Mouse (Mus musculus) natural killer cell, adult 2 months (primary cell): ENCODE data around the gene Arpp21.

Source experiments
- DNase-seq, 2 experiments: peaks; one replicate each; pipeline ENCODE4 v3.0.0; 2022; ENCODE audit warnings: low spot score in 2 of 2

The Arpp21 gene

DNA sequence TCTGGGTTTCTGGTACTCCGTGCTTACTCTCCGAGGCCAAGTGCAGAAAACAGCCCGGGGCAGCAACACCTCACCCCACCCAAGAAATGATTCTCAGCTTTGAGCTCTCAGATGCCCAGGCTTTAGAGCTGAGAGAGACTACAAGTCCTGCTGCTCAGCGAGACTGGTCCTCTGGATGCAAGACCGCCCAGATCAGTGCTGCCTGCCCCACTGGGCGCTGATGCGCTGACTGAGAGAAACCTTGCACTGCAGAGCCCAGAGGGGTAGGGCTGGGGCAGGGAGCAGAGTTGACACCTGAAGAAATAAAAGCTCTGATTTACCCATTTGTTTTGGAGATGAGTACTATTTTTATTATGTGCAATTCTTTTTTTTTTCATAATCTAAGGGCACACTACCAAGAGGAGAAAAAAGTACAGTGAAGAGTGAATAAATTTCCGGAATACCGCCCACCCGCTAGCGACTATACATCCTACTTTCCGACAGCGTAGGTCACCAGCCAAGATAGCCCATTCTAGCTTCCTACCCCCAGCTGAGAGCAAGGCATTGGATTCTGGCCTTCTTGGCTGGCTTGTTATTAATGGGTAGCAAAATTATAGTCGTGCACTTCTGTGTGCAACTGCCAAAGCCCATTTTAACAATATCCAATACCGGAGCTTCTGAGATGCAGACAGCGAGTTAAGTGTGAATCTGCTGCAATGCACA, at the start of gene Arpp21:
Gene Arpp21 (minus strand): TSS at position 243 of the 702 bp plus-strand sequence.
- DNase-seq: no peak

GRCm38 (mm10) chr9:112272426-112272969, 36.8 kb upstream of the Arpp21 start:
- DNase-seq: no peak

GRCm38 (mm10) chr9:112264982-112265641, 29.4 kb upstream of the Arpp21 start:
- DNase-seq: no peak

- DNase-seq: no peak
Observed at GRCm38 (mm10) chr9:112261986-112262901, 26.5 kb upstream of the Arpp21 start.

- no peak for DNase-seq
Observed at GRCm38 (mm10) chr9:112261556-112261955, 25.8 kb upstream of the Arpp21 start.

GRCm38 (mm10) chr9:112260696-112261095, 25.0 kb upstream of the Arpp21 start:
- no peak for DNase-seq

DNA sequence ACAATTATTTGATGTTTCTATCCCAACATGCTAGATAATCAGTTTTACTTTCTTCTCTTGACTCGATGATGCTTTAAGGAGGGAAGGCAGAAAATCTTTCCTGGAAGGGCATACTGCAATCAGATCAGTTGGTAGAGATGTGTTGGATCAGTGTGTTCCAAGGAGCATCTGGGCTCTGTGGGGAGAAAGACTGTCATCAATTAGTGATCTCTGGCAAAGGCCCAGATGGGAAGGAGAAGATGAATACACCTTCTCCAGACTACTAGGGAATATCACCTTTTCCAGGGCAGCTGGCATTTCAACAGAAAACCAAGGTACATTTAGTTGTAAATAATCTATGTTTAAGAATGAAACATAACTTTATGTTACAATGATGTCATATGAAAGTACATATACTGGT, 22.8 kb upstream of the Arpp21 start:
- no peak for DNase-seq

DNA sequence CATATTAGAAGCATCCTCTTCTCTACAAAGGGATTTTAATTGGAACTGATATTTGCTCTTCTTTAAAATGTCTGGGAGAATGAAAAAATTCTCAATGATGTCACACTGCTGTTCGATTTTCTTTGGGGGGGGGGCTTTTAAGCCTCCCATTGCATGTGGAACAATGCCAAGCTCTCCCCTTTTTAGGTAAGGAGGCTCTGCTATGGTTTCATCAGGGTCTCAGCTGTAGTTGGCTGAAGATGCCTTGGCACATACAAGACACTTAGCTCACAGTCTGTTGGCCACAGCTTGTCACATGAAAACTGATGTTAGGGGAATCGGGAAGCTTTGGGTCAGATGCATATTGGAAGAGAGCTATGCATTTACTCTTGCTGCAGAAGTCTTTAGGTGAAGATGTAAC, 20.2 kb upstream of the Arpp21 start:
- DNase-seq: no peak

- no peak for DNase-seq
Observed at GRCm38 (mm10) chr9:112253730-112254129, 18.0 kb upstream of the Arpp21 start.

GRCm38 (mm10) chr9:112251857-112252256, 16.1 kb upstream of the Arpp21 start:
- no peak for DNase-seq

DNA sequence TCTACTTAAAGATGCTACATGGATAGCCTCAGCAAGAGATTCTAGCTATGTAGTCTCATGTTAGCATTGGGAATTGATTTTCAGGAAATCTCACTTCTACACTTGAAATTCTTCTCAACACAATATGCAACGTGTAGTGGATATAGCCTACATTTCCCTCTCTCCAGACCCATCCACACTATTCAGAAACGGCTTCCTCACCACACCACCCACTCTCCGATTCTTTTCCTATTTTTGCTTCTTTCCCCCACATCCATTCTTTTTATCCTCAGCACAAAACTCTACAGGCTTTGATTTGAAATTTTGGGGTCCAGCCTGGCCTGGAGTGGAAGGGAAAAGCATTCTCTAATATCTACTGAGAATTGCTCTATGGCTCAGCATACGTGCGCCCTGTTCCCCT, 15.6 kb upstream of the Arpp21 start:
- DNase-seq: no peak

- DNase-seq: no peak
Observed at GRCm38 (mm10) chr9:112249753-112250152, 14.0 kb upstream of the Arpp21 start.

DNA sequence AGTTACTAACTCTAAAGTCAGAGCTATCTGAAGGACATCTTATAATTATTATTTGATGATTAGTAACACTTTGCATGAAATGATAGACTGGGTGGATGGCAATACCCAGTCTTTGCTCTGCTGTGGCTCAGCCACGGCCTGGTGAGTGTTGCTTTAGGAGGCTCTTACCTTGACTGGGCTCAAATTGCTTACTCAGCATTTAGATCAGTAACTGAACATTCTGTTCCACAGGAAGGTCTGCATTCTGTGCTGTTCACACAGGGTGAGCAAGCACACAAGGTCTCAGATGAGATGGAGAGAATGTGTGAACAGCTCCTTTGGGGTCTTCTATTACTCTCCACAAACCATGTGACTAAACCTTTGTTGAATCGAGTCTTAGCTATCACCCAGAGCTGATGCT, 11.4 kb upstream of the Arpp21 start:
- no peak for DNase-seq

DNA sequence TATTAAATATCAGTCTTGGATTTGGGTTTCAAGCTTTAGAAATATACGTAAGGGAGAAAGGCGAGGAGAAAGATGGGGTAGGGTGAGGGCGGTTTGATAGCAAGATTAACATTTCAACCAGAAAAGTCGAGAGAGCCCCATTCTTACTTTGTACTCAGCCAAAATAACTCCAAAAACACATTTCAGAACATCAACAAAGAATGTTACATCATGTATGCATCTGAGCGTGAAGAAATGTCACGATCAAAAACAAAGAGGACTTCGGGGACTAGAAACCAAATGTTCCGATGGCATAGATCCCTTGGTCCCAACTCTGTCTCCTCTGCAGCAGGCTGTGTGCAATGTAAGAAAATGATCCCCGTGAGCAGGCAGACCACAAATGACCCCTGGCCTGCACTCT, 2.4 kb upstream of the Arpp21 start:
- DNase-seq: no peak

GRCm38 (mm10) chr9:112236551-112236950, 813 bp upstream of the Arpp21 start:
- DNase-seq: no peak

DNA sequence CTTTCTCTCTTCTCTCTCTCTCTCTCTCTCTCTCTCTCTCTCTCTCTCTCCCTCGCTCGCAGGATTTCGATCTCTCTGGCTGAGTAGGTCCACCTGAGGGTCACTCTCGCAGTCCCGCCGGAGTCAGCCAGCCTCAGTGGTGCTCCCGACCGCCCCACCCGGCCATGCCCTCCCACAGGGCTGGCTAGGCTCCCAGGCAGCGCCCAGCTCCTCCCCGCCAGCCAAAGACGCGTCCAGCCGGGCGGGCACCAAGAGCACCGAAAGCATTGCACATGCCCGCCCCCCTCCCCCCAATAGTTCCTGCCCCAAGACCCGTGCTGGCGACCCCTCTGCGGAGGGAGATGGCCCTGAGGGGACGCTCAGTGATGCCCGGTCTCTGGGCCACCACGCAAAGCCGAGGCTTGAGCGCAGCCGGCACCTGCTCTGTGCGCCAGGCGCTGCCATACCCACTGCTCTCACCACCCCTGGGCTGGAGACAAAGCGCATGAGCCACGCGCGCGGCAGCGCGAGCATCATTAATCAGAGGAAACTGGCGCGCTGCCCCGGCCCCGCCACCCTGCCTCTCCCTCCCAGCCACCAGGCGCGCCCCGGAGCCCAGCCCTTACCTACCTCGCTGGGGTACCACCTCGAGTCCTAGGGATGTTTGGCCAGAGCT, 570 bp downstream of the Arpp21 start:
- DNase-seq: no peak

DNA sequence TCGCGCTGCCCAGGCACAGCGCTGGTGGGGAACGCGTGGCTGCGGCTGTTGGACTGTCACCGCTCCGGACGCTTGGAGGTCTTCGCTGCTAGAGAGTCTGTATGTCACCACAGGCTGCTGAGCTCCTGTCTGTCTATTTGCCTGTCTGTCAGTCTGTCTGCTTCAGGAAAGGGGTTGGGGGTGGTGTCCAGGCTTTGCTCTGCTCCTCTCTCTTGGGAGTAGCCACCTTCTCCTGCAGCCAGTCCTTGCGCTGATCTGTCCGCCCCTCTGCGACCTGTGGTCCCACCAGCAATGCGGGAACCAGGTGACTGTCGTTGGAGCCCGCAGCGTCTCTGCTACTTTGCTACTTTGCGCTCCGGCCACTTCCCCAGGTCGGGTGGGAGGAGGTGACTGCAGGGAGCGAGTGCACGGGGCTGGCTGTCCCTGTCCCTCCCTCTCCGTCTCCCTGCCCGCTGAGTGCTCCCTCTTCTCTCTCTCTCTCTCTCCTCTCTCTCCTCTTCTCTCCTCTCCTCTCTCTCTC, 1.2 kb downstream of the Arpp21 start:
- DNase-seq: no peak

GRCm38 (mm10) chr9:112233822-112234504, 1.8 kb downstream of the Arpp21 start:
- DNase-seq: no peak

GRCm38 (mm10) chr9:112233378-112233777, 2.4 kb downstream of the Arpp21 start:
- DNase-seq: no peak

GRCm38 (mm10) chr9:112231935-112232575, 3.7 kb downstream of the Arpp21 start:
- DNase-seq: no peak
